Mouse (Mus musculus) brain, embryonic 14.5 days (tissue): ENCODE results near the gene Pglyrp1.

Experiments
- CTCF ChIP-seq: fragments of 200-500 bp; IDR thresholded peaks from 2 replicates; pipeline ENCODE4 v1.5.1; 2012; ENCODE audit warnings: inconsistent platforms, mild to moderate bottlenecking, moderate library complexity, borderline replicate concordance; ENCODE audit not compliant: insufficient read depth, insufficient read length; ENCODE audit errors: extremely low read depth
- POLR2A ChIP-seq: fragments of 200-500 bp; IDR thresholded peaks from 2 replicates; pipeline ENCODE4 v1.6.1; 2012; ENCODE audit warnings: mild to moderate bottlenecking, inconsistent platforms, borderline replicate concordance; ENCODE audit not compliant: poor library complexity, insufficient read depth, insufficient read length, severe bottlenecking; ENCODE audit errors: extremely low read depth

DNA sequence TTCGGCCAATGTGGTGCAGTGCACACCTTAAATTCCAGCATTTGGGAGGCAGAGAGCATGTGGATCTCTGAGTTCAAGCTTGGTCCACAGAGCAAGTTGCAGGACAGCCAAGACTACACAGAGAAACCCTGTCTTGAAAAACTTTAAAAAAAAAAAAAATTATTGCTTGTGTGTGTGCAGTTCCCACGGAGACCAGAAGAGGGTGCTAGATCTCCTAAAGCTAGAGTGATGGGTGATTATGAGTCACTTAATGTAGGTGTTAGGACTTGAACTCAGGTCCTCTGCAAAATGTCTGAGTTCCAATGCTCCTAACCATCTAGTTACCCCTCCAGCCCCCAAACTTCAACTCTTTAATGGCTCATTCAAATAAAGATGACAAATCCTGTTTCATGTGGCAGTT lies 2.6 kb upstream of the Pglyrp1 start:
- TF ChIP-seq POLR2A, result no peak
- peak; percentile 28; the same call in 1 of the 2 replicates for TF ChIP-seq CTCF
